Mouse (Mus musculus) stomach, postnatal 0 days (tissue): ENCODE results near the gene Gpatch8.

Source experiments
- CTCF ChIP-seq: IDR thresholded peaks from 2 replicates; pipeline ENCODE4 v1.5.1; 2016; ENCODE audit warnings: antibody characterized with exemption, low read depth, mild to moderate bottlenecking, moderate library complexity
- EP300 ChIP-seq: optimal IDR thresholded peaks from 2 replicates; pipeline ENCODE3; 2016; ENCODE audit warnings: antibody characterized with exemption

- peak; percentile 57 for TF ChIP-seq CTCF
- no peak for TF ChIP-seq EP300
These were observed 114.8 kb downstream of the Gpatch8 start for GRCm38 (mm10) chr11:102441434-102441833.
